Mouse (Mus musculus) neural tube, embryonic 10.5 days (tissue): ENCODE measurements at regions not wholly inside any gene's neighbourhood (a gene's known extent, or its start where the extent isn't known, plus 50 kb on each side); places are given as distances from the start of the nearest gene placed in this dataset.

Source experiments
- DNase-seq: peaks from one replicate; pipeline ENCODE4 v3.0.0-alpha.2; 2017; ENCODE audit warnings: low spot score; ENCODE audit errors: extremely low spot score

- DNase-seq = no peak
Measured at GRCm38 (mm10) chr1:194208034-194209000, 409.7 kb upstream of the Plxna2 start.

- DNase-seq = no peak
Measured at GRCm38 (mm10) chr1:194197516-194197915, 420.5 kb upstream of the Plxna2 start.

GRCm38 (mm10) chr1:194182293-194182692 is 435.7 kb upstream of the Plxna2 start:
- no peak for DNase-seq

- DNase-seq = no peak
Measured at GRCm38 (mm10) chr1:194161469-194161868, 456.5 kb upstream of the Plxna2 start.

GRCm38 (mm10) chr1:194160761-194161461 is 457.1 kb upstream of the Plxna2 start:
- peak; percentile 21 for DNase-seq

GRCm38 (mm10) chr1:194157268-194157667 is 460.8 kb upstream of the Plxna2 start:
- no peak for DNase-seq

- DNase-seq = no peak
Measured at GRCm38 (mm10) chr1:194148416-194149364, 469.3 kb upstream of the Plxna2 start.

GRCm38 (mm10) chr1:194117631-194118360 is 500.2 kb upstream of the Plxna2 start:
- no peak for DNase-seq

GRCm38 (mm10) chr1:194114399-194114798 is 503.6 kb upstream of the Plxna2 start:
- DNase-seq = no peak

- DNase-seq = no peak
Measured at GRCm38 (mm10) chr1:194111931-194112330, 506.1 kb upstream of the Plxna2 start.

GRCm38 (mm10) chr1:194109172-194110071 is 508.6 kb upstream of the Plxna2 start:
- no peak for DNase-seq

GRCm38 (mm10) chr1:194108132-194108531 is 509.9 kb upstream of the Plxna2 start:
- DNase-seq = no peak

GRCm38 (mm10) chr1:194107271-194107938 is 510.6 kb upstream of the Plxna2 start:
- no peak for DNase-seq

- no peak for DNase-seq
Measured at GRCm38 (mm10) chr1:194089918-194090548, 528.0 kb upstream of the Plxna2 start.

- DNase-seq = no peak
Measured at GRCm38 (mm10) chr1:194058512-194058911, 559.5 kb upstream of the Plxna2 start.

GRCm38 (mm10) chr1:194056544-194056943 is 561.5 kb upstream of the Plxna2 start:
- DNase-seq = no peak

GRCm38 (mm10) chr1:194049746-194050351 is 568.2 kb upstream of the Plxna2 start:
- no peak for DNase-seq
